Mouse (Mus musculus) liver, postnatal 0 days (tissue): ENCODE results near the gene Hist2h2ac.
A peak's percentile ranks its signal among the peaks of the same experiment; 100 is the strongest.

Source experiments
- CTCF ChIP-seq: sonication (generic); IDR thresholded peaks from 2 replicates; pipeline ENCODE4 v1.5.1; 2016; ENCODE audit warnings: antibody characterized with exemption, low read depth
- EP300 ChIP-seq: IDR thresholded peaks from 2 replicates; pipeline ENCODE4 v1.6.1; 2016; ENCODE audit warnings: antibody characterized with exemption, low read depth, mild to moderate bottlenecking

DNA sequence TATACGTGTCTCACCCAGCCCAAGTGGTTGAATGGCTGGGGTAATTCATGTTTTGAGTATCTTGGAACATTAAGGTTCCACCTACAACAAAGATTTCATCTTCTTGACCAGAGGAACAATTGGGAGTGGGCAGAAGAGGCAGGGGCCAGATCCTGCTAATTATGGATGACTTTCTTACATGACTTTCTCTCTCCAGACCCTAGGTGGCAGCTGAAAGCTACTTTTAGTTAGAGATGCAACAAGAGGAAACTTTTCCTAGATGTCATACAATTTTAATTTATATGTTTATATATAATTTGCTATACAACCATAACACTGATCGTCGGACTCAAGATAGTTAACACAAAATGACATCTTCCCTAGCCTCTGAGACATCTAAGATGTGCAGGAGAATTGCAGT, 12.9 kb downstream of the Hist2h2ac start:
- TF ChIP-seq CTCF = peak; percentile 33
- no peak for TF ChIP-seq EP300
